Mouse (Mus musculus): ENCODE results near the gene Tymp. TPM values are rescaled to one million over a fixed set of nuclear protein-coding genes. Genes with fewer than 3 reads are reported as not detected.

Tymp gene
- polyA plus RNA-seq, 1 experiment from 2014 or later, result 1.8 TPM

GRCm38 (mm10) chr15:89334774-89335537, 41.9 kb downstream of the Tymp start:
- DNase-seq (ENCODE audit: low spot score) (no peak), ATAC-seq (replicated peaks; ENCODE audit: low FRiP score) (no peak)
- H3K36me3 ChIP-seq (ENCODE audit: control insufficient read depth, insufficient read depth, low read length), result no peaks in the 10 kb centered on the region
- H3K4me1 ChIP-seq (replicated peaks; ENCODE audit: control insufficient read depth, insufficient read depth, low read length), result no peaks in the 10 kb centered on the region
- WGBS, result 81% methylated on average over 17 of the region's 17 CpGs
- H3K4me3 ChIP-seq (ENCODE audit: low read depth, low read length), result no peak overlapping the region
- H3K9me3 ChIP-seq (ENCODE audit: control insufficient read depth, low read length), result no peaks in the 10 kb centered on the region
- no peak overlapping the region for H3K4me2 ChIP-seq
- H3K27ac ChIP-seq (ENCODE audit: low read depth, low read length), result no peak overlapping the region
- H3K27me3 ChIP-seq (replicated peaks; ENCODE audit: control insufficient read depth, insufficient read depth, low read length), result no peaks in the 10 kb centered on the region
- H3K9ac ChIP-seq (ENCODE audit: low read depth, low read length), result no peak overlapping the region

- Histone ChIP-seq H3K9ac (ENCODE audit: low read depth, low read length) (no peak within 1 kb of the TSS), H3K4me2 (no peak within 1 kb of the TSS), H3K4me1 (replicated peaks; ENCODE audit: control insufficient read depth, insufficient read depth, low read length) (no peaks in the 10 kb centered on the region), H3K27me3 (replicated peaks; ENCODE audit: control insufficient read depth, insufficient read depth, low read length) (no peaks in the 10 kb centered on the region), H3K9me3 (ENCODE audit: control insufficient read depth, low read length) (no peaks in the 10 kb centered on the region), H3K27ac (ENCODE audit: low read depth, low read length) (no peak within 1 kb of the TSS), H3K4me3 (ENCODE audit: low read depth, low read length) (no peak within 1 kb of the TSS), H3K36me3 (ENCODE audit: control insufficient read depth, insufficient read depth, low read length) (no peaks in the 10 kb centered on the region)
- 88% methylated on average over 7 of the region's 7 CpGs for WGBS
- DNase-seq (ENCODE audit: low spot score), result no peak
- no peak for ATAC-seq (replicated peaks; ENCODE audit: low FRiP score)
Measured at GRCm38 (mm10) chr15:89334271-89334670, 42.6 kb downstream of the Tymp start, which contains the start of gene Miox. Gene Miox, plus strand, starts transcription at chr15:89334398.

GRCm38 (mm10) chr15:89326441-89326840, 50.4 kb downstream of the Tymp start:
- H3K4me1 ChIP-seq (replicated peaks; ENCODE audit: control insufficient read depth, insufficient read depth, low read length), result peaks cover 4% of the 10 kb centered on the region; the same call in 1 of the 2 replicates
- no peaks in the 10 kb centered on the region for H3K9me3 ChIP-seq (ENCODE audit: control insufficient read depth, low read length)
- no peak overlapping the region for H3K4me2 ChIP-seq
- no peak for ATAC-seq (replicated peaks; ENCODE audit: low FRiP score)
- no peak for DNase-seq (ENCODE audit: low spot score)
- H3K27me3 ChIP-seq (replicated peaks; ENCODE audit: control insufficient read depth, insufficient read depth, low read length), result peaks cover 12% of the 10 kb centered on the region; the same call in 1 of the 2 replicates
- no peak overlapping the region for H3K27ac ChIP-seq (ENCODE audit: low read depth, low read length)
- H3K4me3 ChIP-seq (ENCODE audit: low read depth, low read length), result no peak overlapping the region
- no peak overlapping the region for H3K9ac ChIP-seq (ENCODE audit: low read depth, low read length)
- no peaks in the 10 kb centered on the region for H3K36me3 ChIP-seq (ENCODE audit: control insufficient read depth, insufficient read depth, low read length)
- WGBS, result 66% methylated on average over 5 of the region's 5 CpGs

GRCm38 (mm10) chr15:89323656-89324055, 53.2 kb downstream of the Tymp start:
- peaks cover 12% of the 10 kb centered on the region; the same call in 1 of the 2 replicates for H3K27me3 ChIP-seq (replicated peaks; ENCODE audit: control insufficient read depth, insufficient read depth, low read length)
- WGBS, result 73% methylated on average over 4 of the region's 4 CpGs
- peak overlapping the region; percentile 71; the same call in 1 of the 2 replicates for H3K9ac ChIP-seq (ENCODE audit: low read depth, low read length)
- ATAC-seq (replicated peaks; ENCODE audit: low FRiP score), result no peak
- peaks cover 7% of the 10 kb centered on the region for H3K4me1 ChIP-seq (replicated peaks; ENCODE audit: control insufficient read depth, insufficient read depth, low read length)
- no peak for DNase-seq (ENCODE audit: low spot score)
- no peaks in the 10 kb centered on the region for H3K36me3 ChIP-seq (ENCODE audit: control insufficient read depth, insufficient read depth, low read length)
- no peak overlapping the region for H3K27ac ChIP-seq (ENCODE audit: low read depth, low read length)
- H3K4me2 ChIP-seq, result peak overlapping the region; percentile 68
- no peaks in the 10 kb centered on the region for H3K9me3 ChIP-seq (ENCODE audit: control insufficient read depth, low read length)
- H3K4me3 ChIP-seq (ENCODE audit: low read depth, low read length), result peak overlapping the region; percentile 53

GRCm38 (mm10) chr15:89322670-89323522, 53.9 kb downstream of the Tymp start, which contains the start of gene Adm2:
Gene Adm2, plus strand, starts transcription at chr15:89322720.
- no peak for DNase-seq (ENCODE audit: low spot score)
- Histone ChIP-seq H3K4me3 (ENCODE audit: low read depth, low read length) (peak within 1 kb of the TSS; percentile 53), H3K9me3 (ENCODE audit: control insufficient read depth, low read length) (no peaks in the 10 kb centered on the region), H3K9ac (ENCODE audit: low read depth, low read length) (peak within 1 kb of the TSS; percentile 71), H3K36me3 (ENCODE audit: control insufficient read depth, insufficient read depth, low read length) (no peaks in the 10 kb centered on the region), H3K4me2 (peak within 1 kb of the TSS; percentile 68), H3K27ac (ENCODE audit: low read depth, low read length) (no peak within 1 kb of the TSS; the same call in 1 of the 2 replicates), H3K4me1 (replicated peaks; ENCODE audit: control insufficient read depth, insufficient read depth, low read length) (peaks cover 7% of the 10 kb centered on the region), H3K27me3 (replicated peaks; ENCODE audit: control insufficient read depth, insufficient read depth, low read length) (peaks cover 12% of the 10 kb centered on the region; the same call in 1 of the 2 replicates)
- 7% methylated on average over 26 of the region's 26 CpGs for WGBS
- ATAC-seq (replicated peaks; ENCODE audit: low FRiP score), result peak; percentile 63

Other genes starting within 250 kb of the Tymp start
- 21.1 and 22.7 TPM in 2 replicates for gene Hdac10, start 248.3 kb downstream of the Tymp start, polyA plus RNA-seq (2014; fragmentation: Nextera tagmentation; extraction: Ambion mirVana)
- 3.8 and 4.8 TPM in 2 replicates for gene Mapk12, start 236.3 kb downstream of the Tymp start, polyA plus RNA-seq (2014; fragmentation: Nextera tagmentation; extraction: Ambion mirVana)
- 3.3 and 4.4 TPM in 2 replicates for gene Mapk11, start 227.4 kb downstream of the Tymp start, polyA plus RNA-seq (2014; fragmentation: Nextera tagmentation; extraction: Ambion mirVana)
- gene Plxnb2, start 196.3 kb downstream of the Tymp start, polyA plus RNA-seq (2014; fragmentation: Nextera tagmentation; extraction: Ambion mirVana), result 70.5 and 78.3 TPM in 2 replicates
- 9.5 and 10.5 TPM in 2 replicates for gene Dennd6b, start 180.5 kb downstream of the Tymp start, polyA plus RNA-seq (2014; fragmentation: Nextera tagmentation; extraction: Ambion mirVana)
- gene Ppp6r2, start 165.5 kb downstream of the Tymp start, polyA plus RNA-seq (2014; fragmentation: Nextera tagmentation; extraction: Ambion mirVana), result 25.0 and 31.6 TPM in 2 replicates
- gene Sbf1, start 61.7 kb downstream of the Tymp start, polyA plus RNA-seq (2014; fragmentation: Nextera tagmentation; extraction: Ambion mirVana), result 51.4 and 52.2 TPM in 2 replicates
- gene Adm2, start 54.3 kb downstream of the Tymp start, polyA plus RNA-seq (2014; fragmentation: Nextera tagmentation; extraction: Ambion mirVana), result 6.6 and 7.0 TPM in 2 replicates
- gene Miox, start 42.6 kb downstream of the Tymp start, polyA plus RNA-seq (2014; fragmentation: Nextera tagmentation; extraction: Ambion mirVana), result 2.0 and 2.7 TPM in 2 replicates
- 44.1 and 46.0 TPM in 2 replicates for gene Lmf2, start 21.4 kb downstream of the Tymp start, polyA plus RNA-seq (2014; fragmentation: Nextera tagmentation; extraction: Ambion mirVana)
- 163 TPM in 2 replicates for gene Ncaph2, start 21.3 kb downstream of the Tymp start, polyA plus RNA-seq (2014; fragmentation: Nextera tagmentation; extraction: Ambion mirVana)
- 8.1 and 9.7 TPM in 2 replicates for gene Sco2, start 3.2 kb downstream of the Tymp start, polyA plus RNA-seq (2014; fragmentation: Nextera tagmentation; extraction: Ambion mirVana)
- gene Odf3b, start 2.2 kb upstream of the Tymp start, polyA plus RNA-seq (2014; fragmentation: Nextera tagmentation; extraction: Ambion mirVana), result 0.43 and 0.71 TPM in 2 replicates
- not detected in 2 replicates for gene Klhdc7b, start 7.9 kb upstream of the Tymp start, polyA plus RNA-seq (2014; fragmentation: Nextera tagmentation; extraction: Ambion mirVana)
- not detected in 2 replicates for gene Syce3, start 33.5 kb upstream of the Tymp start, polyA plus RNA-seq (2014; fragmentation: Nextera tagmentation; extraction: Ambion mirVana)
- gene Cpt1b, start 48.8 kb upstream of the Tymp start, polyA plus RNA-seq (2014; fragmentation: Nextera tagmentation; extraction: Ambion mirVana), result 3.5 and 3.9 TPM in 2 replicates
- 2.0 and 2.8 TPM in 2 replicates for gene C730034F03Rik, start 52.5 kb upstream of the Tymp start, polyA plus RNA-seq (2014; fragmentation: Nextera tagmentation; extraction: Ambion mirVana)
- gene Gm44502, start 52.7 kb upstream of the Tymp start, polyA plus RNA-seq (2014; fragmentation: Nextera tagmentation; extraction: Ambion mirVana), result not detected in 2 replicates
- 43.5 and 47.5 TPM in 2 replicates for gene Chkb, start 52.9 kb upstream of the Tymp start, polyA plus RNA-seq (2014; fragmentation: Nextera tagmentation; extraction: Ambion mirVana)
- 0.26 and 0.36 TPM in 2 replicates for gene Mapk8ip2, start 76.9 kb upstream of the Tymp start, polyA plus RNA-seq (2014; fragmentation: Nextera tagmentation; extraction: Ambion mirVana)
- 8.6 and 9.0 TPM in 2 replicates for gene Arsa, start 100.4 kb upstream of the Tymp start, polyA plus RNA-seq (2014; fragmentation: Nextera tagmentation; extraction: Ambion mirVana)
- gene Shank3, start 122.6 kb upstream of the Tymp start, polyA plus RNA-seq (2014; fragmentation: Nextera tagmentation; extraction: Ambion mirVana), result 1.1 and 1.7 TPM in 2 replicates
- 0.11 TPM in 1 of 2 replicates, not detected in the other for gene Acr, start 191.3 kb upstream of the Tymp start, polyA plus RNA-seq (2014; fragmentation: Nextera tagmentation; extraction: Ambion mirVana)
- gene Rabl2, start 214.9 kb upstream of the Tymp start, polyA plus RNA-seq (2014; fragmentation: Nextera tagmentation; extraction: Ambion mirVana), result 24.8 and 27.1 TPM in 2 replicates